Mouse (Mus musculus) thymus, postnatal 4 days (tissue): Measurements from ENCODE around the gene Psg19.
"Not testable (repeated sequence)": the region's sequence is repeated elsewhere in the genome, so short reads cannot be mapped to it uniquely, and the experiment has no call there.

ENCODE experiments used
- DNase-seq: peaks from one replicate; pipeline ENCODE4 v3.0.0; 2021

Gene Psg19

DNA sequence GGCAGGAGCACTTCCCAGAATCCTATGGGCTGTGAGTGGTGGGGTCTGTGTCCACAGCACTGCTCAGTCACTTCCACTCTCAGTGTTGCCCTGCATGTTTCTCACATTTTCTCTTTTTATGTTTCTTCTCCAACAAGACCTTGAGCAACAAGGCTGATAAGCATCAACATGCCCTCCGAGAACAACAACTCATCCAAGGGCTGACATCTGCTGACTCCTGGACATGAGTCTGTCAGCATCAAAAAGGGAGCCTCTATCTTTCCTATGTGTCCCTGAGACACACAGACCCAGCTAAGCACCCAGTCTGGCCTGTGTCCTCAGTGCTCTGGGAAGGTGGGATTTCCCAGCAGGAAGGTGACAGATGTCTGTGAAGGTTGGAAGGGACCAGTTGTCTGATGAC is at the start of gene Psg19:
Gene Psg19 (minus strand): TSS at position 101 of the 400 bp plus-strand sequence.
- DNase-seq = no peak

GRCm38 (mm10) chr7:18844811-18845210 is 46.5 kb upstream of the Psg19 start:
- DNase-seq = no peak

- no peak for DNase-seq
These were observed 42.9 kb upstream of the Psg19 start for GRCm38 (mm10) chr7:18841174-18841567.

DNA sequence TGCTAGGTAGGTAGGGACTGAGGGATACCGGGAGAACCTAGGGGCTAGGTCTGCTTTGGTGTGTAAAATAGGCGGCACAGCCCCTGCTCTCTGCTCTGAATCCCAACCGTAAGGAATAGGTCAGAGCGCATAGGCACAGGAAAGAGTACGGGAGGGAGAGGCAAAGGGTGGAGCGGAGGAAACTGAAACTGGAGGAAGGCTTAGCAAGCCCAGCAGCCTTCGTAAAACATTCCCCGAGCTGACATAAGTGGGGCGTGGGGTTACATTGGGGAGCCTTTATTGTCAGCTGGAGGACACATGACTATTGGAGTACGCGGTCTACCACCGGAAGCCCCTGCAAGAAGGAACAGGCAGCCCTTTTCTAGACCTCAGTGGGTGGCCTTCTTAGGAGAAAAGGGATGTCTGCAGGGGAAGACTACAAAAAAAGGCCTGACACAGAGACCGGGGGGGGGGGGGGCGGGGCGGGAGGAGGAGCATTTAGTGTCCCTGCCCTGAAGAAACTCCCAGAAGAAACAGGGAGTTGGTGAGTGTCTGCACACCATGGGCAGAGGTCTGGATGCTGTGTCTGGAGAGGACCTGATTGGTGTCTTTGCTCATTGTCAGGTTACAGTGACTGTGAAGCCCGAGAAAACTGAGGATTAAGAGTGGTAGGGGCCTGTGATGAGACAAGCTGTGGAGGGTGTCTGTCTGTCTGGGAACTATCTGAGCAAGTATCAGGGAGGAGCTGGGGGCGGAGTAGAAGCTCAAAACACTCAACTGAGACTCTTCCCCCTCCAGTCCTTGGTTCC is 42.3 kb upstream of the Psg19 start:
- DNase-seq = peak; percentile 40

- no peak for DNase-seq
These were observed 41.5 kb upstream of the Psg19 start, which contains the start of gene Mill2 for GRCm38 (mm10) chr7:18839865-18840264. Gene Mill2 (plus strand): TSS chr7:18839966.

DNA sequence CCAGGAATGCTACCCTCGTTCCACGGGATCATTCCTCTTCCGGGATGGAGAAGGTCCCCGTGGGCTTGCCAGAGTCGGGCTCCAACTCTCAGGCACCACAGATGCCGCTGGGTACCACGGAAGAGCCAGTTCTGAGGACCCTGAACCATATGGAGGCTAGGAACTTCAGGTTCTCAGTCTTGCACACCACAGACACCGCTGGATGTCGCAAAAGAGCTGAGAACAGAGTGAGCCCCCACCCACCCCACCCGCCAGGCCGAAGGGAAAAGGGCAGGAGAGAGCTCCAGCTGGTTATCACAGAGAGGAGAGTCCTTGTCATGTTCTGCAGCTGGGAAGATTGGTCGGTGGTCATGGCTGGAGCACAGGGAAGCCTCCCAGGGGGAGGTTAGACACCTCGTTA is 34.0 kb upstream of the Psg19 start:
- no peak for DNase-seq

- DNase-seq = no peak
These were observed 31.2 kb upstream of the Psg19 start for GRCm38 (mm10) chr7:18829545-18829944.

DNA sequence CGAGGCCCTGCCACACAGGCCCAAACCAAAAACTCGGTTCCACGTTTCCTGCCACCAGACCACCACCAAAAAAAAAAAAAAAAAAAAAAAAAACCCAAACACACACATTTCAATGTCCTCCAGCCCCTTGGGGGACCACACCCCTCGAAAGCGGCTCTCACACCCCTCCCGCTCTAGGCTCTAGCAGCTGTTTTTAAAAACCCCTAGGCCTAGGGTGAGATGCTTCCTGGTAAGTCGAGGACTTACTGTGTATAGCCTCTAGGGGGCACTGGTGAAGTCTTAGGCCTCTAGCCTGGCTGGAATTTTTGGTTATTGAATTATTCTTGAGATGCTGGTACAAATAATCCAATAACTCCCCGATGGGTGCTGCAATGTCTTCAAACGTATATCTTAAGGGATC is 30.3 kb upstream of the Psg19 start:
- no peak for DNase-seq

DNA sequence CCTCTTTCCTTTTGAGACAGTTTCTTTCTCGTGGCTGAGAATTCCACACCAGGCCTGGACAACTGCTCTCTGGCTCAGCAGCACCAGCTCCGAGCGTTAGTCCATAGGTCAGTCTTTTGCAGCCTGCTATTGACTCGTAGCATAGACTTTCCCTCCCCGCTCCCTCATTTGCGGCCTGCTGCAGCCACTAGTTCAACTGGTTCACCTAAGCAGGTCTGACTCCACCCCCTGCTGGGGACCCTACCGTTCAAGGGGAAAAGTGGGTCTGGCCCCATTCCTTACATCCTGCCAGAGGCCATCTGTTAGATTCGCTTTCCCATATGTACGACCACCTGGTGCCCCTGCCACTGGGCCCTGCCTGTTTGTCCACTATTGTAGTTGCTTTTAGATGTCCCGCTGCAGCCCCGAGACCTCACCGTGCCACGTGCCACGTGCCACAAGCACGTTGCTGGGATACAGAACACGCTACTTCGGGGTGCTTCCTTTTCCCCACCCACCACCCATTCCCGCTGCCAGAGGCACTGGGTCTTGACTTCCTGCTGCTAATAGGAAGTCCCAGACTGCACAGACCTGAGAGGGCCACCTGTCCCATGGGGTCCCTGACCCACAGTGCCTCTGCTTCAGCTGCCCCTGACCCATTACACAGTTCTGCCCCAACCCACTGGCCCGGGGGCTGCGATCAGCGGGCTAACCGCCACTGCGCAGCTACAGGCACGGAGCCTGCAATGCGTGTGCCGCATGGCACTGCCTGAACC is 29.6 kb upstream of the Psg19 start:
- no peak for DNase-seq

- no peak for DNase-seq
These were observed 23.2 kb upstream of the Psg19 start, which contains the start of gene Psg17 for GRCm38 (mm10) chr7:18821507-18821906. Gene Psg17 (minus strand): TSS chr7:18821607.

- no peak for DNase-seq
These were observed 20.0 kb upstream of the Psg19 start for GRCm38 (mm10) chr7:18818301-18818700.

GRCm38 (mm10) chr7:18803526-18803925 is 5.2 kb upstream of the Psg19 start:
- no peak for DNase-seq

DNA sequence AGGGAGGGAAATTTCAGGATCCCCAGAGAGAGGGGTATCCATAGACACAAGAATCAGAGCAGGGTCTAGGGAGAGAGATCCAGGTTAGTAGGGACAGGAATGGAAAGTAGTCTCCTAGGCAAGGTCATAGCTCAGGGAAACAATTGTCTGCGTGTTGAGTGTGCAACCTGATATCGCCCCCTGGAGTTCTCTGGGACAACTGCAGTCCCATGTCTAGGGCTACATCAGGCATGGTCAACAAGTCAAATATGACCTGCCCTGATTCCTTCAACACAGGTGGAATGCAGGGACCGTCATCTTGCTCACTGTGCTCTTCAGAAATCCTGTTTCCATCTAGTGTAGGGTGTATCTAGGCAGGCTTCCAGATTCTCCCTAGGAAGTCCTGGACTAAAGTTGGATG is 809 bp upstream of the Psg19 start:
- DNase-seq = no peak

- DNase-seq = not testable (repeated sequence)
These were observed 7.6 kb downstream of the Psg19 start for GRCm38 (mm10) chr7:18790671-18791070.

GRCm38 (mm10) chr7:18781301-18781700 is 17.0 kb downstream of the Psg19 start:
- DNase-seq = not testable (repeated sequence)

- DNase-seq = no peak
These were observed 19.0 kb downstream of the Psg19 start for GRCm38 (mm10) chr7:18779337-18779781.

GRCm38 (mm10) chr7:18762885-18763284 is 35.4 kb downstream of the Psg19 start:
- not testable (repeated sequence) for DNase-seq

GRCm38 (mm10) chr7:18760152-18760551 is 38.2 kb downstream of the Psg19 start:
- not testable (repeated sequence) for DNase-seq

DNA sequence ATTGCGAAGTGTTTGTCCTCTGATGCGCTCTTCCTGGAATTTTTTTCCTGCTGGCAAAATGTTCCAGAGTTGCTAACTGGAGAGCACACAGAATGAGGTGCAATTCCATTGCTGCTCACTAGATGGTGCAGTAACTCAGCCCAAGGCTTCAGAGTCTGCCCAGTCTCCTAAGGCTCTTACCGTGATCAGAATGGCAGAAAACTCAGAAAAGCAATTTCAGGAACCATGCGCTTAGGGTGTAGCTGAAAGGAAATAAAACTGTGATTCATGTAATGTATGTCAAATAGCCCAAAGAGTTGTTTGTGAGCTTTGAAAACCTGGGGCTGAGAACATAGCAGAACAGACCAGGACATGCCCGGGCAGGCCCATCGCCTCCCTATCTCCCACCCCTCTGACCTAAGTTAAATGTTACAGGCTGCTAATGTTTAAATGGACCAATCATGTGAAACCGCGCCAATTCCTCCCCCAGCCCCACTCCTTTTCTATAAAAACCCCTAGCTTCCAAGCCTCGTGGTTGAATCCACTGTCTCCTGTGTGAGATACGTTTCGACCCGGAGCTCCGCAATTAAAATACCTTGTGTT is 48.3 kb downstream of the Psg19 start:
- peak; percentile 25 for DNase-seq

- DNase-seq = no peak
These were observed 49.1 kb downstream of the Psg19 start for GRCm38 (mm10) chr7:18748994-18749895.

- not testable (repeated sequence) for DNase-seq
These were observed 50.9 kb downstream of the Psg19 start for GRCm38 (mm10) chr7:18747420-18747819.

GRCm38 (mm10) chr7:18746189-18746860 is 52.0 kb downstream of the Psg19 start:
- peak; percentile 6 for DNase-seq
